Mouse (Mus musculus): Measurements from ENCODE around the gene Otulin.

DNA sequence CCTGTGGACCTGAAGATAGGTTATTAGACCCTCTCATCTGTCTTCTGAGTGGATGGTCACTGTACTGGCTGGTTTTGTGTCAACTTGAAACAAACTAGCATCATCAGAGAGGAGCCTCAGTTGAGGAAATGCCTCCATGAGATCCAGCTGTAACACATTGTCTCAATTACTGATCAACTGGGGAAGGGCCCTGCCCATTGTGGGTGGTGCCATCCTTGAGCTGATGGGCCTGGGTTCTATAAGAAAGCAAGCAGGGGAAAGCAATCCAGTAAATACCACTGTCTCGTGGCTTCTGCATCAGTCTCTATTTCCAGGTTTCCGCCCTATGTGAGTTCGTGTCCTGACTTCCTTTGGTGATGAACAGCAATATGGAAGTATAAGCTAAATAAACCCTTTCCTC lies 14.8 kb upstream of the Otulin start:
- TF ChIP-seq POLR2A (IDR thresholded peaks at IDR 0.05; ENCODE audit: extremely low read depth, insufficient read depth, low read length) = no peak
- TF ChIP-seq CTCF (IDR thresholded peaks at IDR 0.05; ENCODE audit: extremely low read depth, insufficient read depth, low read length) = no peak

Measured in cortical plate, adult 2 months (tissue).